Mouse (Mus musculus) adipocyte (in vitro differentiated cells): ENCODE measurements around the gene Zfp598.
A peak's percentile ranks its signal among the peaks of the same experiment; 100 is the strongest.
"Not testable (repeated sequence)": the region's sequence is repeated elsewhere in the genome, so short reads cannot be mapped to it uniquely, and the experiment has no call there.

Experiments
- DNase-seq: peaks from one replicate; pipeline ENCODE4 v3.0.0-alpha.2; 2016; ENCODE audit warnings: low spot score

Zfp598 gene

GRCm38 (mm10) chr17:24647493-24647892 is 22.0 kb upstream of the Zfp598 start:
- no peak for DNase-seq

DNA sequence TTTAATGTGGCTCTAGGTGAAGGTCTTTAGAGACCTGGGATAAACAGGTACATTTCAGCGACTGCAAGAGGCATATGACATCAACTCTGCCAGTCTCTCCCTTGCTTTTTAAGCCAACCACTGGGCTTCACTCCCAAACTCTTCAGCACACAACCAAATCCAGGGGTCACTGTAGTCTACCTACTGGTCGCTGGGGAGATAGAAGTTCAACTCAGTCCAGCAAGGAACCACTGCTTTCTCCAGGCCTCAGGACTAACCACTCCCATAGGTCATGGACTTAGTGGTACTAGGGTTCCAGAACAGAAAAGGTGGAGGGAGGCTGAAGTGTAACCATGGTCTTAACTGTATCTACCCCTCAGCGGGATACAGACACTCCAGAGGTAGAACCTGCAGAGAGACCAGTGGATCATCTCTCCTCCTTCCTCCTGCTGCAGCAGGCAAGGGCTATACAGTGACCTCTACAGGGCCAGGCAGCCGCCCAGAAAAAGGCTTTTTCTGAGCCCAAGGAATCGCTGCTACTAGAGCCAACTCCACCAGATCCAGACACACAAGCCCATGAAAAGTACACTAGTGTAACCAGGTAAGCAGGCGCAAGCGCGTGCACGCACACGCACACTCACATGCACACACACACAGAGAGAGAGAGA is 20.6 kb upstream of the Zfp598 start:
- DNase-seq = no peak

DNA sequence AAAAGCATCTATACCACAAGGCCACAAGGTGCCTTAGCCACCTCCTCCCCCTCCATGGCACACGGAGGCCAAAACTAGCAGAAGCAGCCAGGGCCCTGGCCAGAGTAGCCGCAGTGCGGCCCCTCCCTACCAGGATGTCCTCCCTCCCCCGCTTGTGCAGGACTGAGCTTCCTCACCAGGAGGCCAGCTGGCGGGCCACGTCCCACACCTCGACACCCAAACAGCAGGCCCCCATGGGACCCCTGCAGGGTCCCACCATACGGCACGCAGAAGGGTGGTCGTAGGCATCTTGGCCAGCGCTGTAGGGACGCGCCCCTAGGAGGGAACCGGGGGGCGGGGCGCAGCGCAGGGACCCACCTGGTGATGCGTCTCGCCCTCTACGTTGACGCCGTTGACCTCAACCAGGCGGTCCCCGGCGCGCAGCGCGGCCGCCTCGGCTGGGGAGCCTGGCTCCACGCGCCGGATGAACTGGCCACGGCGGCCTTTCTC is 19.9 kb upstream of the Zfp598 start:
- DNase-seq = no peak

- DNase-seq = no peak
These were observed 19.3 kb upstream of the Zfp598 start, which contains the start of gene Slc9a3r2 for GRCm38 (mm10) chr17:24650070-24650616. Gene Slc9a3r2 (minus strand): TSS chr17:24650327.

DNA sequence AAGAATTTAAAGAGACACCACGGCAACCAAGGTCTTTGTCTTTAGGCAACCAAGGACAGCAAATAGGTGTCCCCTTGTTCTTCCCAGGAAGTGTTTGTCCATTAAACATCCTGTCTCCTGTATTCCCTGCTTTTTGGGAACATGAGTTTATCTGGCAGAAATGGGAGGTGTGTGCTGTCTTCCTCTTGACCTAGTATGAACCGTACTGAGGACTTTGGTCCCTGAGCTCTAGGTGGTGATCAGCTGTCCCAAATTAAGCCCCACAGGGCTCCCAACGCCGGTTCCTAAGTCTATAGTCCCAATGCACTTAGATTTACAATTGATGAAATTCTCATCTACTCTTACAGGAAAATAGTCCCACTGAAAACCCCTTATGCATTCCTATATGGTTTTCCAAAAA is 18.7 kb upstream of the Zfp598 start:
- DNase-seq = no peak

GRCm38 (mm10) chr17:24651835-24652234 is 17.7 kb upstream of the Zfp598 start:
- DNase-seq = no peak

GRCm38 (mm10) chr17:24653967-24654710 is 15.3 kb upstream of the Zfp598 start:
- peak; percentile 51 for DNase-seq

DNA sequence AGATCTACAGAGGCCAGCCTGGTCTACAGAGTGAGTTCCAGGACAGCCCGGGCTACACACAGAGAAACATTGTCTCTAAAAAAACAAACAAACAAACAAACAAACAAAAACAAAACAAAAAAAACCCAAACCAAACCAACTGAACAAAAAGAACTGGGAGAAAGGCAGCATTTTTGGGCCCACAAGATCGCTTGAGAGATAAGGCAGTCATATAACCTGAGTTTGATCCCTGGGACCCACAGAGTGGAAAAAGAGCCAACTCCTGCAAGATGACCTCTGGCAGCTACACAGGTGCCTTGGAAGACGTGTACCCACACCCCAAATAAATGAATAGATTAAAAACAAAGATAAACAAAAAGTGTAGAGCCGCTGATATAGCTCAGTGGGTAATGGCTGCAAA is 14.5 kb upstream of the Zfp598 start:
- DNase-seq = no peak

- DNase-seq = no peak
These were observed 11.3 kb upstream of the Zfp598 start, which contains the start of gene Npw for GRCm38 (mm10) chr17:24658017-24658758. Gene Npw (minus strand): TSS chr17:24658457.

DNA sequence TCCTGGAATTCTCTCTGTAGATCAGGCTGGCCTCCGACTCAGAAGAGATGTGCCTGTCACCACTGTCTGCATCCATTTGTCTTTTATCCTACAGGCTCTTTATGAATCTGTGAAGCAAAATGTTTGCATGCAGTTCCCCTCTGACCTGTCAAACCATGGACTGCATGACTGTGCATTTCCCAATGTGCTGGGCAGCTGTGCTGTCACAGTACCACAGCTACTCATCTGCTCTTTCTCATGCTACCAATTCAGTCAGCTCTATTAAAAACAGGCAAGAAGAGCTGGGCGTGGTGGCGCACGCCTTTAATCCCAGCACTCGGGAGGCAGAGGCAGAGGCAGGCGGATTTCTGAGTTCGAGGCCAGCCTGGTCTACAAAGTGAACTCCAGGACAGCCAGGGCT is 2.5 kb upstream of the Zfp598 start:
- not testable (repeated sequence) for DNase-seq

DNA sequence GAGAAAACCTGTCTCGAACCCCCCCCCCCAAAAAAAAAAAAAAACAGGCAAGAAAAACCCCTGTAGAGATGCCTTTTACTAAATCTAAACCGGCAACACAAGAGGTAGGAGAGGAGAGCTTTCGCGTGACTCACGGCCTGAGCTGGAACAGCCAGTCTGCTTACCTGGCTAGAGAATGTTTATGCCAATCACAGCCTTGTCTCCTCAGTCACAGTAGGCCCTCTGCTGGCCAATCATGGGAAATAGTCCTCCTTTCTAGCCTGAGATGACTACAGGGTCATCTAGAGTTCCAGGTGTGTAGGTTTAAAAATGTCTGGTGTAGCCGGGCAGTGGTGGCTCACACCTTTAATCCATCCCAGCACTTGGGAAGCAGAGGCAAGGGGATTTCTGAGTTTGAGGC is 2.1 kb upstream of the Zfp598 start:
- peak; percentile 76 for DNase-seq

DNA sequence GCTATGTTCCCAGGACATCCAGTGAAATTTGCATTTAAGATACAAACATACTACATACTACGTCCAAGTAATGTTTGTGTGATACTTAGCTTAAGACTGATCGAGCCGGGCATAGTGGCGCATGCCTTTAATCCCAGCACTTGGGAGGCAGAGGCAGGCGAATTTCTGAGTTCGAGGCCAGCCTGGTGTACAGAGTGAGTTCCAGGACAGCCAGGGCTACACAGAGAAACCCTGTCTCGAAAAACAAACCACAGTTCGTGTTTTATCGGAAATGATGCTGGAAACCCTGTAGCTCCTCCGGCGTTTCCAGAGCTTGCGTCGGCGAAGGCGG is 308 bp upstream of the Zfp598 start:
- not testable (repeated sequence) for DNase-seq

DNA sequence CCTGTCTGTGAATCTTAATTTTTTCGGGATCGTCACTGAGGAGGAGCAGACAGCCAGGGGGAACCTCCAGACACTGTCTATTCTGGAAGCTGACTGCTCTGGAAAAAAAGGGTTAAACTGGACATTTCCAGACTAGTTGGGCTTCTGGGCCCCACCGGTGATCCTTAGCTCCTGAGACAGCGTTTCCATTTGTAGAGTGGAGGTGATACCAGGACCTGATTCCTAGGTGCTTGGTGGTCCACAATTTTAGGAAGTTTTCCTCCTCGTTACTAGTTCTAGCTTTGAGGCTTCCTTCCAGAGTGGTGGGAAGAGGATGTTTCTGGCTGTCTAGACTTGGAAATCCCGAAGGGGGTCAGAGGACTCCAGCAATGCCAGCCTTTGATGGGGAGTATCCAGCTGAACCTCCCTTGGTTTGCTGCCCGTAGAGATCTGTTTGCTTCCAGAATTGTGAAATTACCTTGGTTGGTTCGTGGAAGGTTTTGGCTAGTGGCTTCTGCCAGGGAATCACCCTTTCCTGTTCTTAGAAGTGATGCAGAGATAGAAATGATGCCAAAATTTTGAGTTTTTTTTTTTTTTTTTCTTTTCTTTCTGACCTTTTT is 858 bp downstream of the Zfp598 start:
- peak; percentile 68 for DNase-seq

DNA sequence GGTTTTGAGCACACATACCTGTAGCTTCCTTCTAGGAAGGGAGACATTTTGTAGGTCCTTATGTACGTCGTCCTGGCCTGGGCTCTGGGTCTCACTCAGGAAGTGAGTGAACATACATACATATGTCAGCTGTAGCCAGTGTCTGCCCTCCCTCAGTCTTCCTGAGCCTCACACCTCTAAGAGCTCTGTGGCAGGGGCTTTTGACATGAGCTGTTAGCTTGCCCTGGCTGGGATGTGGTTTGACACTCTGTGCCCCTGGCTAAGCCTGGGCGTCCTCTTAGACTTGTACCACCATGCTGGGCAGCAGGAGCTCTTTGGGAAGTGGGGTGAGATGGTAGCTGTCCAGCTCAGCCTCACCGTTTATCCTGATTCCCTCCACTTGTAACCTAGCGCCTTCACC is 1.9 kb downstream of the Zfp598 start:
- DNase-seq = no peak

DNA sequence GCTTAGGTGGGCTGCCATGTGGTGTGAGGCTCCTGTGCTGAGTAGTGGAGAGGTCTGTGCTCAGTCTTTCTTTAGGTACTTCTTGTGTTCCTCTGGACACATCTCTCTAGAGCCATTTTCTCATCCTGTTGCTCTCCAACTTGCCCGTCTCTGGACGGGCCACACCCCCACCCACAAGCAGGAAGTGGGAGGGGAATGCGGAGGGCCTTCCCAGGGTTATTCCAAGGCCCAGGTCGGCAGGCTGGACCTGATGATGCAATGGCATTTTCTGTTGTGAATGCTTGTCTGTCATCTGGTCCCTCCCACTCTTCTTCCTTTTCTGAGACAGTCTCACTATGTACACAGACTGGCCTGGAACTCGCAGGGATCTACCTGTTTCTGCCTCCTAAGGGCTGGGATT is 2.7 kb downstream of the Zfp598 start:
- DNase-seq = peak; percentile 70

GRCm38 (mm10) chr17:24674277-24674676 is 4.8 kb downstream of the Zfp598 start:
- DNase-seq = no peak

DNA sequence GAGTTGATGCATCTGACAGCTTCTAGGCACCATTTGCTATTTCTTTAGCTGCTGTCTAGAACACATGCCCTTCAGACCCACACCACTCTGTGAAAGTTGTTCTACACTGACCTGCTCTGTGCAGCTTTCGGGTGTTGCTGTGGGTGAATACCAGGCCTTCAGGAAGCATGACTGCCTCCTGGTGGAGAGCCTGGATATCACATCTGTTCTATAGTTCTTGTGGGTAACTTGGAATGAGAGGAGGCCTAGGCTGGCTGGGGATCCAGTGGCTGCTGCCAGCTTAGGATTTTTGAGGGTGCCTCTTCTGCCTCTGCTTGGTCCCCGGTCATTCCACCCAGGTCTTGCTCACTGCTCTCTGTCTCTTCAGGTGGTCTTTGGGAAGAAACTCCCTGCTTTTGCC is 6.7 kb downstream of the Zfp598 start:
- peak; percentile 80 for DNase-seq

DNA sequence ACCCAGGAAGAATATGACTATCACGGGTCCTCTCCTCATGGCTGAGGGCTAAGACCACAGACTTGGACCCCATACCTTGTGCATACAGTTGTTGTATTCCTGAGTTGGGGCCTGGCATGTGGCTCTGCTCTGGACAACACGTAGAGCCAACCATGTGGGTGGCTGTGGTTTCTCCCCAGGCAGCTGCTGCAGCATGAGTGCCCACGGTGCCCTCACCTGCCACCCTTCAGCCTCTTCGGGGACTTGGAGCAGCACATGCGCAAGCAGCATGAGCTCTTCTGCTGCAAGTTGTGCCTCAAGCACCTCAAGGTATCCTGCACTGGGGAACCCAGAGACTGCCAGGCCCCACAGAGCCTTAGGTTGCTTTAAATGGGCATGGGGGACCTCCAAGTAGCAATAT is 7.4 kb downstream of the Zfp598 start:
- no peak for DNase-seq

GRCm38 (mm10) chr17:24677500-24678080 is 8.1 kb downstream of the Zfp598 start:
- DNase-seq = no peak

DNA sequence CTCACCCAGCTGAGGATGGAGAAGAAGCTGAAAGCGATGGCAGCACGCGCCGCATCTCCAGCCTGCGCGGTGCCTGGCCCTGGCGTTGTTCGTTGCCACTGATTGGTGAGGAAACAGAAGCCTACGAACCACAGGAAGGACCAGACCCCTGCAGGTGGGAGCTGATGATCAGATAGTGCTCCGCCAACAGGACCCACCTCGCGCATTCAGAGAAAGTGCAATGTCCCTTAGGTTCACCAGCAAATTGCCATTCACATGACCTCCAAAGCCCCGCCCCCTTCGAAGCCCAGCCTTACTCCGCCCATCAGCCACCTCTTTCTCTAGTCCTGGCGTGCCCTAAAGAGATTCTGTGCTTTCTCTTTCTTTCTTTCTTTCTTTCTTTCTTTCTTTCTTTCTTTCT is 17.0 kb downstream of the Zfp598 start:
- no peak for DNase-seq

- no peak for DNase-seq
These were observed 17.7 kb downstream of the Zfp598 start for GRCm38 (mm10) chr17:24687146-24687595.

DNA sequence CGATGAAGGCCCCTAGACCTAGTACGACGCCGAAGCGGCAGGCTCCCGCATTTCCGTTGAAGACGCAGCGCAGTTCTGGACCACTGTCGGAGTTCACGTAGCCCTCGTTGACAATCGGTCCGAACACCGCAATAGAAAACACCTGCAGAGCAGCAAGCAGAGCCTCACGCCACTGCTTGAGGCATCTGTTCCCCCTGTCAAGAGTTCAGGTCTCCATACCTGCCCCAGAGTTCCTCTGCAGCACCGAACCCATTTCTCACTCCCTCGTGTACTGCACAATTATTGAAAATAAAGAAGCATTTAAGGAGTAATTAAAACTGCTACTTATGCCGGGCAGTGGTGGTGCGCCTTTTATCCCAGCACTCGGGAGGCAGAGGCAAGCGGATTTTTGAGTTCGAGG is 18.1 kb downstream of the Zfp598 start:
- no peak for DNase-seq
